In genomic region chr1:151723771-151724170, GRCm38 (mm10) we compare ENCODE assay signal across 27 mouse cellular contexts.
"Had no signal": no experiment of that assay in that cellular context is flagged by ENCODE, and none has a peak within 500 bp of the region (broad histone marks: within the 10 kb centered on the region; RNA-seq: fewer than 3 reads in every experiment).

No protein-coding gene starts in this region.

- H3K36me3 ChIP-seq: hindbrain, embryonic 10.5 days; hindbrain, embryonic 12.5 days; intestine, embryonic 15.5 days; limb, embryonic 13.5 days; limb, embryonic 15.5 days; liver, embryonic 12.5 days had no signal

- H3K4me1 ChIP-seq: hindbrain, embryonic 10.5 days; hindbrain, embryonic 12.5 days; intestine, embryonic 15.5 days; limb, embryonic 13.5 days; limb, embryonic 15.5 days had no signal

- H3K27me3 ChIP-seq: hindbrain, embryonic 12.5 days; intestine, embryonic 15.5 days; limb, embryonic 13.5 days; limb, embryonic 15.5 days; liver, embryonic 12.5 days had no signal

- H3K9ac ChIP-seq: hindbrain, embryonic 12.5 days; hindbrain, embryonic 14.5 days; intestine, embryonic 15.5 days; limb, embryonic 13.5 days; limb, embryonic 15.5 days; liver, embryonic 12.5 days; liver, embryonic 14.5 days had no signal

- H3K4me2 ChIP-seq: heart, embryonic 11.5 days; hindbrain, embryonic 12.5 days; hindbrain, embryonic 14.5 days; intestine, embryonic 15.5 days; limb, embryonic 13.5 days; limb, embryonic 15.5 days; liver, embryonic 12.5 days had no signal

- DNase-seq: gastrocnemius, postnatal 14 days; gastrocnemius, postnatal 36 days; heart, adult 11 months; heart, adult 2 months; heart, postnatal 10 days; heart, postnatal 4 days; kidney, adult 18-20 months; kidney, adult 8-10 months; kidney, postnatal 10 days; kidney, postnatal 25 days; kidney, postnatal 4 days; layer of hippocampus, adult 9-11 months; layer of hippocampus, postnatal 36 days; left cerebral cortex, postnatal 4 days had no signal

- H3K9me3 ChIP-seq: hindbrain, embryonic 10.5 days; hindbrain, embryonic 12.5 days; intestine, embryonic 15.5 days; limb, embryonic 13.5 days; limb, embryonic 15.5 days; liver, embryonic 12.5 days had no signal

- ATAC-seq: hindbrain, embryonic 16.5 days; inflammation-experienced regulatory T-cells, adult 6 months; intestine, embryonic 15.5 days; intestine, postnatal 0 days; liver, embryonic 12.5 days had no signal

- H3K27ac ChIP-seq: heart, adult 2 months; hindbrain, embryonic 10.5 days; hindbrain, embryonic 12.5 days; hindbrain, embryonic 14.5 days; intestine, embryonic 15.5 days; layer of hippocampus, adult 2 months; limb, embryonic 13.5 days; limb, embryonic 15.5 days; liver, embryonic 12.5 days; liver, embryonic 14.5 days had no signal

- H3K4me3 ChIP-seq: heart, adult 2 months; hindbrain, embryonic 10.5 days; hindbrain, embryonic 12.5 days; intestine, embryonic 15.5 days; layer of hippocampus, adult 2 months; limb, embryonic 13.5 days; limb, embryonic 15.5 days; liver, embryonic 12.5 days had no signal
